Mouse (Mus musculus): ENCODE measurements around the gene Baz1a. TPM values are rescaled to one million over a fixed set of nuclear protein-coding genes. Genes with fewer than 3 reads are reported as not detected.

Gene Baz1a
- polyA plus RNA-seq (2015; fragmentation: Nextera tagmentation; extraction: Ambion mirVana): 12.1 and 18.0 TPM in 2 replicates

GRCm38 (mm10) chr12:55013626-55014398 is at the start of gene Baz1a:
TSS of gene Baz1a (minus strand) at chr12:55014348.
- H3K36me3 ChIP-seq (ENCODE audit: control insufficient read depth, insufficient read depth): no peaks in the 10 kb centered on the region
- no peaks in the 10 kb centered on the region for H3K9me3 ChIP-seq (ENCODE audit: control insufficient read depth, low read length)
- H3K4me1 ChIP-seq (replicated peaks; ENCODE audit: control insufficient read depth, insufficient read depth, low read length): no peaks in the 10 kb centered on the region; the same call in 1 of the 2 replicates
- WGBS: 85% methylated on average over 6 of the region's 6 CpGs
- H3K27me3 ChIP-seq (replicated peaks; ENCODE audit: control insufficient read depth, insufficient read depth, low read length): no peaks in the 10 kb centered on the region
- no peak within 1 kb of the TSS for H3K27ac ChIP-seq (ENCODE audit: low read length)
- no peak for ATAC-seq
- H3K4me3 ChIP-seq (replicated peaks; ENCODE audit: low read length): no peak within 1 kb of the TSS
- H3K9ac ChIP-seq (replicated peaks; ENCODE audit: low read depth, low read length): no peak within 1 kb of the TSS
- no peak within 1 kb of the TSS for H3K4me2 ChIP-seq (ENCODE audit: low read length)

GRCm38 (mm10) chr12:55062141-55062540 is 48.0 kb upstream of the Baz1a start:
- Histone ChIP-seq H3K27ac (ENCODE audit: low read length) (no peak overlapping the region), H3K27me3 (replicated peaks; ENCODE audit: control insufficient read depth, insufficient read depth, low read length) (no peaks in the 10 kb centered on the region), H3K9ac (replicated peaks; ENCODE audit: low read depth, low read length) (no peak overlapping the region), H3K4me1 (replicated peaks; ENCODE audit: control insufficient read depth, insufficient read depth, low read length) (no peaks in the 10 kb centered on the region), H3K4me2 (ENCODE audit: low read length) (no peak overlapping the region), H3K4me3 (replicated peaks; ENCODE audit: low read length) (no peak overlapping the region), H3K36me3 (ENCODE audit: control insufficient read depth, insufficient read depth) (peaks cover 3% of the 10 kb centered on the region; the same call in 1 of the 2 replicates), H3K9me3 (ENCODE audit: control insufficient read depth, low read length) (no peaks in the 10 kb centered on the region)
- no peak for ATAC-seq
- WGBS: 83% methylated on average over 1 of the region's 1 CpGs

- no peak for ATAC-seq
- Histone ChIP-seq H3K9me3 (ENCODE audit: control insufficient read depth, low read length) (no peaks in the 10 kb centered on the region), H3K4me2 (ENCODE audit: low read length) (no peak overlapping the region), H3K9ac (replicated peaks; ENCODE audit: low read depth, low read length) (no peak overlapping the region), H3K4me1 (replicated peaks; ENCODE audit: control insufficient read depth, insufficient read depth, low read length) (no peaks in the 10 kb centered on the region), H3K27me3 (replicated peaks; ENCODE audit: control insufficient read depth, insufficient read depth, low read length) (no peaks in the 10 kb centered on the region), H3K27ac (ENCODE audit: low read length) (no peak overlapping the region), H3K4me3 (replicated peaks; ENCODE audit: low read length) (no peak overlapping the region), H3K36me3 (ENCODE audit: control insufficient read depth, insufficient read depth) (peaks cover 3% of the 10 kb centered on the region; the same call in 1 of the 2 replicates)
- 56% methylated on average over 10 of the region's 10 CpGs for WGBS
Observed at GRCm38 (mm10) chr12:55061006-55061405, 46.9 kb upstream of the Baz1a start.

- no peaks in the 10 kb centered on the region for H3K4me1 ChIP-seq (replicated peaks; ENCODE audit: control insufficient read depth, insufficient read depth, low read length)
- peaks cover 3% of the 10 kb centered on the region; the same call in 1 of the 2 replicates for H3K36me3 ChIP-seq (ENCODE audit: control insufficient read depth, insufficient read depth)
- WGBS: 86% methylated on average over 6 of the region's 6 CpGs
- ATAC-seq: no peak
- H3K4me2 ChIP-seq (ENCODE audit: low read length): no peak overlapping the region
- H3K9ac ChIP-seq (replicated peaks; ENCODE audit: low read depth, low read length): no peak overlapping the region
- H3K27me3 ChIP-seq (replicated peaks; ENCODE audit: control insufficient read depth, insufficient read depth, low read length): no peaks in the 10 kb centered on the region
- H3K4me3 ChIP-seq (replicated peaks; ENCODE audit: low read length): no peak overlapping the region
- no peak overlapping the region for H3K27ac ChIP-seq (ENCODE audit: low read length)
- no peaks in the 10 kb centered on the region for H3K9me3 ChIP-seq (ENCODE audit: control insufficient read depth, low read length)
Observed at GRCm38 (mm10) chr12:55060212-55060898, 46.2 kb upstream of the Baz1a start.

- Histone ChIP-seq H3K36me3 (ENCODE audit: control insufficient read depth, insufficient read depth) (peaks cover 3% of the 10 kb centered on the region; the same call in 1 of the 2 replicates), H3K27me3 (replicated peaks; ENCODE audit: control insufficient read depth, insufficient read depth, low read length) (no peaks in the 10 kb centered on the region), H3K9me3 (ENCODE audit: control insufficient read depth, low read length) (no peaks in the 10 kb centered on the region), H3K4me2 (ENCODE audit: low read length) (no peak overlapping the region), H3K27ac (ENCODE audit: low read length) (no peak overlapping the region), H3K4me1 (replicated peaks; ENCODE audit: control insufficient read depth, insufficient read depth, low read length) (no peaks in the 10 kb centered on the region), H3K4me3 (replicated peaks; ENCODE audit: low read length) (no peak overlapping the region), H3K9ac (replicated peaks; ENCODE audit: low read depth, low read length) (no peak overlapping the region)
- 71% methylated on average over 3 of the region's 3 CpGs for WGBS
- no peak for ATAC-seq
Observed at GRCm38 (mm10) chr12:55059812-55060211, 45.7 kb upstream of the Baz1a start.

GRCm38 (mm10) chr12:55058865-55059615 is 44.9 kb upstream of the Baz1a start:
- Histone ChIP-seq H3K27ac (ENCODE audit: low read length) (no peak overlapping the region), H3K9me3 (ENCODE audit: control insufficient read depth, low read length) (no peaks in the 10 kb centered on the region), H3K4me2 (ENCODE audit: low read length) (no peak overlapping the region), H3K9ac (replicated peaks; ENCODE audit: low read depth, low read length) (no peak overlapping the region), H3K4me3 (replicated peaks; ENCODE audit: low read length) (no peak overlapping the region), H3K4me1 (replicated peaks; ENCODE audit: control insufficient read depth, insufficient read depth, low read length) (no peaks in the 10 kb centered on the region), H3K36me3 (ENCODE audit: control insufficient read depth, insufficient read depth) (peaks cover 3% of the 10 kb centered on the region; the same call in 1 of the 2 replicates), H3K27me3 (replicated peaks; ENCODE audit: control insufficient read depth, insufficient read depth, low read length) (no peaks in the 10 kb centered on the region)
- 70% methylated on average over 6 of the region's 6 CpGs for WGBS
- ATAC-seq: no peak

- Histone ChIP-seq H3K27me3 (replicated peaks; ENCODE audit: control insufficient read depth, insufficient read depth, low read length) (no peaks in the 10 kb centered on the region), H3K27ac (ENCODE audit: low read length) (no peak overlapping the region), H3K4me1 (replicated peaks; ENCODE audit: control insufficient read depth, insufficient read depth, low read length) (no peaks in the 10 kb centered on the region), H3K9ac (replicated peaks; ENCODE audit: low read depth, low read length) (no peak overlapping the region), H3K4me2 (ENCODE audit: low read length) (no peak overlapping the region), H3K36me3 (ENCODE audit: control insufficient read depth, insufficient read depth) (peaks cover 3% of the 10 kb centered on the region; the same call in 1 of the 2 replicates), H3K9me3 (ENCODE audit: control insufficient read depth, low read length) (no peaks in the 10 kb centered on the region), H3K4me3 (replicated peaks; ENCODE audit: low read length) (no peak overlapping the region)
- ATAC-seq: no peak
- 91% methylated on average over 2 of the region's 2 CpGs for WGBS
Observed at GRCm38 (mm10) chr12:55056703-55057102, 42.6 kb upstream of the Baz1a start.

- Histone ChIP-seq H3K27me3 (replicated peaks; ENCODE audit: control insufficient read depth, insufficient read depth, low read length) (no peaks in the 10 kb centered on the region), H3K4me3 (replicated peaks; ENCODE audit: low read length) (no peak overlapping the region), H3K27ac (ENCODE audit: low read length) (no peak overlapping the region), H3K4me2 (ENCODE audit: low read length) (no peak overlapping the region), H3K9ac (replicated peaks; ENCODE audit: low read depth, low read length) (no peak overlapping the region), H3K9me3 (ENCODE audit: control insufficient read depth, low read length) (no peaks in the 10 kb centered on the region), H3K36me3 (ENCODE audit: control insufficient read depth, insufficient read depth) (peaks cover 3% of the 10 kb centered on the region; the same call in 1 of the 2 replicates), H3K4me1 (replicated peaks; ENCODE audit: control insufficient read depth, insufficient read depth, low read length) (no peaks in the 10 kb centered on the region)
- WGBS: 88% methylated on average over 2 of the region's 2 CpGs
- ATAC-seq: no peak
Observed at GRCm38 (mm10) chr12:55054551-55055241, 40.5 kb upstream of the Baz1a start.
